Mouse (Mus musculus) forebrain, embryonic 10.5 days (tissue): ENCODE measurements around the gene Adamts8. TPM values are rescaled to one million over a fixed set of nuclear protein-coding genes. Genes with fewer than 3 reads are reported as not detected.

Experiments
- DNase-seq: peaks from one replicate; pipeline ENCODE4 v3.0.0-alpha.2; 2017; ENCODE audit warnings: low spot score; ENCODE audit errors: extremely low spot score
- H3K27ac ChIP-seq: fragments of 300-500 bp; sonication (generic); 2 replicates; pipeline ENCODE4 v1.5.1; 2016; ENCODE audit warnings: mild to moderate bottlenecking
- H3K27me3 ChIP-seq: fragments of 300-500 bp; sonication (generic); 2 replicates; pipeline ENCODE4 v1.6.1; 2016; ENCODE audit warnings: mild to moderate bottlenecking; ENCODE audit not compliant: poor library complexity, severe bottlenecking
- H3K36me3 ChIP-seq: fragments of 300-500 bp; sonication (generic); replicated peaks from 2 replicates; pipeline ENCODE4 v1.6.1; 2016; ENCODE audit warnings: mild to moderate bottlenecking, moderate library complexity
- H3K4me1 ChIP-seq: fragments of 300-500 bp; sonication (generic); 2 replicates; pipeline ENCODE4 v1.6.1; 2016
- H3K4me3 ChIP-seq: fragments of 300-500 bp; sonication (generic); 2 replicates; pipeline ENCODE4 v1.5.1; 2016; ENCODE audit warnings: mild to moderate bottlenecking, moderate library complexity
- H3K9me3 ChIP-seq: fragments of 300-500 bp; sonication (generic); 2 replicates; pipeline ENCODE4 v1.6.1; 2016; ENCODE audit warnings: mild to moderate bottlenecking, moderate library complexity
- WGBS: fragments of 180-500 bp; shearing (Covaris S2); methylation state at CpG from one replicate; pipeline ENCODE4 v1.1.7; 2016; 5-methylcytosine and 5-hydroxymethylcytosine counted together
- polyA plus RNA-seq: library from polyadenylated mRNA; unstranded; fragments of >200 nt; fragmentation: Nextera tagmentation; extraction: Ambion mirVana; gene quantifications from 2 replicates; pipeline ENCODE4 v1.2.1, GENCODE M21; 2016

Adamts8 gene
- polyA plus RNA-seq, 1 experiment from 2014 or later: 0.42 TPM

- Histone ChIP-seq H3K36me3 (no peaks in the 10 kb centered on the region), H3K9me3 (no peaks in the 10 kb centered on the region), H3K27ac (no peak overlapping the region), H3K27me3 (peaks cover 24% of the 10 kb centered on the region), H3K4me1 (no peaks in the 10 kb centered on the region), H3K4me3 (no peak overlapping the region)
- 41% methylated on average over 9 of the region's 9 CpGs for WGBS
- DNase-seq: peak; percentile 59
Measured at GRCm38 (mm10) chr9:30936674-30937438, 5.5 kb upstream of the Adamts8 start.

- Histone ChIP-seq H3K4me3 (no peak overlapping the region), H3K36me3 (no peaks in the 10 kb centered on the region), H3K9me3 (no peaks in the 10 kb centered on the region), H3K27me3 (peaks cover 54% of the 10 kb centered on the region), H3K27ac (no peak overlapping the region), H3K4me1 (peaks cover 20% of the 10 kb centered on the region)
- WGBS: 8% methylated on average over 6 of the region's 6 CpGs
- DNase-seq: peak; percentile 88
Measured at GRCm38 (mm10) chr9:30940328-30940727, 2.0 kb upstream of the Adamts8 start.

GRCm38 (mm10) chr9:30943341-30943740 is 979 bp downstream of the Adamts8 start:
- 2% methylated on average over 14 of the region's 14 CpGs for WGBS
- H3K4me1 ChIP-seq: peaks cover 20% of the 10 kb centered on the region
- peaks cover 71% of the 10 kb centered on the region for H3K27me3 ChIP-seq
- H3K4me3 ChIP-seq: peak overlapping the region; percentile 66
- H3K36me3 ChIP-seq: no peaks in the 10 kb centered on the region
- no peaks in the 10 kb centered on the region for H3K9me3 ChIP-seq
- peak overlapping the region; percentile 81; the same call in 1 of the 2 replicates for H3K27ac ChIP-seq
- DNase-seq: peak; percentile 29

GRCm38 (mm10) chr9:30944234-30944633 is 1.9 kb downstream of the Adamts8 start:
- Histone ChIP-seq H3K4me1 (peaks cover 20% of the 10 kb centered on the region), H3K4me3 (no peak overlapping the region), H3K9me3 (no peaks in the 10 kb centered on the region), H3K27ac (no peak overlapping the region), H3K36me3 (no peaks in the 10 kb centered on the region), H3K27me3 (peaks cover 67% of the 10 kb centered on the region)
- no peak for DNase-seq
- 39% methylated on average over 1 of the region's 1 CpGs for WGBS

- Histone ChIP-seq H3K4me1 (peaks cover 20% of the 10 kb centered on the region), H3K27ac (no peak overlapping the region), H3K9me3 (no peaks in the 10 kb centered on the region), H3K36me3 (no peaks in the 10 kb centered on the region), H3K27me3 (peaks cover 67% of the 10 kb centered on the region), H3K4me3 (no peak overlapping the region)
- no peak for DNase-seq
- WGBS: 53% methylated on average over 1 of the region's 1 CpGs
Measured at GRCm38 (mm10) chr9:30945276-30945675, 2.9 kb downstream of the Adamts8 start.

- no peak overlapping the region for H3K4me3 ChIP-seq
- H3K9me3 ChIP-seq: no peaks in the 10 kb centered on the region
- no peaks in the 10 kb centered on the region for H3K4me1 ChIP-seq
- no peaks in the 10 kb centered on the region for H3K36me3 ChIP-seq
- H3K27ac ChIP-seq: no peak overlapping the region
- DNase-seq: no peak
- 92% methylated on average over 3 of the region's 3 CpGs for WGBS
- H3K27me3 ChIP-seq: peaks cover 26% of the 10 kb centered on the region
Measured at GRCm38 (mm10) chr9:30949422-30949821, 7.1 kb downstream of the Adamts8 start.

GRCm38 (mm10) chr9:30949971-30950370 is 7.6 kb downstream of the Adamts8 start:
- Histone ChIP-seq H3K27ac (no peak overlapping the region), H3K4me1 (no peaks in the 10 kb centered on the region), H3K36me3 (no peaks in the 10 kb centered on the region), H3K9me3 (no peaks in the 10 kb centered on the region), H3K27me3 (peaks cover 20% of the 10 kb centered on the region), H3K4me3 (no peak overlapping the region)
- WGBS: 83% methylated on average over 4 of the region's 4 CpGs
- DNase-seq: no peak

GRCm38 (mm10) chr9:30950592-30950991 is 8.2 kb downstream of the Adamts8 start:
- Histone ChIP-seq H3K9me3 (no peaks in the 10 kb centered on the region), H3K36me3 (no peaks in the 10 kb centered on the region), H3K27me3 (peaks cover 14% of the 10 kb centered on the region), H3K27ac (no peak overlapping the region), H3K4me1 (no peaks in the 10 kb centered on the region), H3K4me3 (no peak overlapping the region)
- WGBS: 89% methylated on average over 4 of the region's 4 CpGs
- DNase-seq: no peak

- 90% methylated on average over 5 of the region's 5 CpGs for WGBS
- Histone ChIP-seq H3K27me3 (peaks cover 5% of the 10 kb centered on the region), H3K4me3 (no peak overlapping the region), H3K36me3 (no peaks in the 10 kb centered on the region), H3K4me1 (no peaks in the 10 kb centered on the region), H3K27ac (no peak overlapping the region), H3K9me3 (no peaks in the 10 kb centered on the region)
- DNase-seq: no peak
Measured at GRCm38 (mm10) chr9:30951461-30951860, 9.1 kb downstream of the Adamts8 start.

GRCm38 (mm10) chr9:30953287-30953686 is 10.9 kb downstream of the Adamts8 start:
- Histone ChIP-seq H3K9me3 (no peaks in the 10 kb centered on the region), H3K27ac (no peak overlapping the region), H3K4me1 (no peaks in the 10 kb centered on the region), H3K4me3 (no peak overlapping the region), H3K27me3 (no peaks in the 10 kb centered on the region), H3K36me3 (no peaks in the 10 kb centered on the region)
- DNase-seq: no peak
- WGBS: 67% methylated on average over 8 of the region's 8 CpGs

GRCm38 (mm10) chr9:30955246-30955645 is 12.9 kb downstream of the Adamts8 start:
- no peaks in the 10 kb centered on the region for H3K36me3 ChIP-seq
- no peaks in the 10 kb centered on the region for H3K27me3 ChIP-seq
- no peak for DNase-seq
- no peaks in the 10 kb centered on the region for H3K4me1 ChIP-seq
- no peak overlapping the region for H3K27ac ChIP-seq
- 92% methylated on average over 9 of the region's 9 CpGs for WGBS
- H3K4me3 ChIP-seq: no peak overlapping the region
- no peaks in the 10 kb centered on the region for H3K9me3 ChIP-seq

GRCm38 (mm10) chr9:30963780-30964179 is 21.4 kb downstream of the Adamts8 start:
- no peaks in the 10 kb centered on the region for H3K27me3 ChIP-seq
- H3K9me3 ChIP-seq: no peaks in the 10 kb centered on the region
- H3K27ac ChIP-seq: no peak overlapping the region
- no peaks in the 10 kb centered on the region for H3K4me1 ChIP-seq
- WGBS: 92% methylated on average over 4 of the region's 4 CpGs
- no peaks in the 10 kb centered on the region for H3K36me3 ChIP-seq
- no peak overlapping the region for H3K4me3 ChIP-seq
- DNase-seq: no peak

GRCm38 (mm10) chr9:30964685-30965084 is 22.3 kb downstream of the Adamts8 start:
- Histone ChIP-seq H3K27me3 (no peaks in the 10 kb centered on the region), H3K36me3 (no peaks in the 10 kb centered on the region), H3K9me3 (no peaks in the 10 kb centered on the region), H3K27ac (no peak overlapping the region), H3K4me1 (peaks cover 3% of the 10 kb centered on the region; the same call in 1 of the 2 replicates), H3K4me3 (no peak overlapping the region)
- 87% methylated on average over 10 of the region's 10 CpGs for WGBS
- no peak for DNase-seq
